Mouse (Mus musculus): Measurements from ENCODE around the gene Hmgcl. TPM values are rescaled to one million over a fixed set of nuclear protein-coding genes. Genes with fewer than 3 reads are reported as not detected.
A peak's percentile ranks its signal among the peaks of the same experiment; 100 is the strongest.
"Not testable (repeated sequence)": the region's sequence is repeated elsewhere in the genome, so short reads cannot be mapped to it uniquely, and the experiment has no call there.

Hmgcl gene
- polyA plus RNA-seq, 1 experiment, result not detected

DNA sequence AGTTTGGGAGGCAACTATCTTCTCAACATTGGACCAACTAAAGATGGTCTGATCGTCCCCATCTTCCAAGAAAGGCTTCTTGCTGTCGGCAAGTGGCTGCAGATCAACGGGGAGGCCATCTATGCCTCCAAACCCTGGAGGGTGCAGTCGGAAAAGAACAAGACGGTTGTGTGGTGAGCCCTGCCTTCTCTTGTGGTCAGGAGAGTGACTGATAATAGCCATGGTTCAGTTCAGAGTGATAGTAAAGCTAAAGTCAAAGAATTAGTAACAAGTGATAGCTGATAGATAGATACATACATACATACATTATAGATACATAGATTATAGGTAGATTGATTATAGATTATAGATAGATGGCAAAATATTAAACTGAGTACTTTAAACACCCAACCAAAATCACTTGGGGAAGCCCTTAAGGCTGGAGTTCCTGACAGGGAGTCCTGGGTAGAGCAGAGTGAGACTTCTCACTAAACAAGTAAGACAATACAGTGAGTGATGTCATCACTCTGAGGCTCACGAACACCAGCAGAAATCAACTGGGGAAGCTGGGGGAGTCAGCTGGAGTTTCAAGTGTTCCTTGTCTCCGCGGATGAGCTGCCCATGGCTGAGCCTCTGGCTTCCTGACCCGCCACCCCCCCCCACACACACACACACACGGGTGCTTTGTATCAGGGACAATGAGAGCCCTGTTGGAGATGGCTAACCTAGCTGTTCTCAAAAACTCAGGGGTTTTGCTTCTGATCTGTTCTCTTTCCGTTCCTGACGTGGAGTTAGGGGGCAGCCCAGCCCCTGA, 11.3 kb upstream of the Hmgcl start:
- WGBS, result 65% methylated on average over 12 of the region's 12 CpGs
- Histone ChIP-seq H3K4me3 (ENCODE audit: insufficient read depth, low read depth, low read length) (no peak overlapping the region), H3K27ac (ENCODE audit: insufficient read depth, low read depth, low read length) (no peak overlapping the region), H3K4me1 (ENCODE audit: control insufficient read depth, insufficient read depth, low read length) (peaks cover 7% of the 10 kb centered on the region)
- no peak for TF ChIP-seq POLR2A (IDR thresholded peaks at IDR 0.05; ENCODE audit: insufficient read depth, low read depth, low read length)
- no peak for TF ChIP-seq CTCF (IDR thresholded peaks at IDR 0.05; ENCODE audit: insufficient read depth, low read depth, low read length)

DNA sequence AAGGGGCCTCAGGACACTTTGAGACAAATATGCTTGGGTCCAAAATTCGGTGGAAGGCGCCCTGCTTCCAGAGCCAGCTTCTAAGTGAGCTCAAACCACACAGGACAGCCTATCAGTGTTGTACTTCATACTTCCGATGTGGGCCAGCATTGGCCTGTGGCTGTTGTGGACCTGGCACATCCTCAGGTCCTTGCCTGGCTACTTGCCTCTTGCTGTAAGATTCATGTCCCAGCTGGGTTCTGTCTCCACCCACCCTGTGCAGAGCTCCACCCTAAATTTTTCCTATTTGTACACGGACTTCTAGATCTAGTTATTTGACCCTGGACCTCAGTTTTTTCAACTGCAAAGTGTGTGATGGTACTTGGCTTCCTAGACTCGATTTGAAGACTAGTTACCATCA, 10.7 kb upstream of the Hmgcl start:
- no peak overlapping the region for H3K4me3 ChIP-seq (ENCODE audit: insufficient read depth, low read depth, low read length)
- peaks cover 7% of the 10 kb centered on the region for H3K4me1 ChIP-seq (ENCODE audit: control insufficient read depth, insufficient read depth, low read length)
- no peak overlapping the region for H3K27ac ChIP-seq (ENCODE audit: insufficient read depth, low read depth, low read length)
- TF ChIP-seq POLR2A (IDR thresholded peaks at IDR 0.05; ENCODE audit: insufficient read depth, low read depth, low read length) (no peak), CTCF (IDR thresholded peaks at IDR 0.05; ENCODE audit: insufficient read depth, low read depth, low read length) (no peak)
- WGBS, result 67% methylated on average over 5 of the region's 5 CpGs

DNA sequence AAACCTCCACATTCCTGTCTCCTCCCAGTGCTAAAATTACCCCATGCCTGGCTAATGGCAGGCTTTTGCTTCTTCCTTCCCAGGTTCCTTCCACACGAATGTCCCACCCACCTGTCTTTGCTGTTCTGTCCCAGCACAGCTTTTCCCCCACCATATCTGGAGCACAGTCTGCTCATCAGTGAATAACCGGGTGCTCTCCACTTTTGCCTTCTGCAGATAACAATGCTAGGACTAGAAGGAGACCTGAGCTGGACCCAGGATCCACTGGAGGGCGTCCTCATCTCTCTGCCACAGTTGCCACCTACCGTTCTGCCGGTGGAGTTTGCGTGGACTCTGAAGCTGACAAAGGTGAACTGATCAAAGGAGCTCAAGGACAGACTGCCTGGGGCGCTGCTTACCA, 7.4 kb upstream of the Hmgcl start:
- 74% methylated on average over 7 of the region's 7 CpGs for WGBS
- Histone ChIP-seq H3K4me1 (ENCODE audit: control insufficient read depth, insufficient read depth, low read length) (peaks cover 7% of the 10 kb centered on the region), H3K27ac (ENCODE audit: insufficient read depth, low read depth, low read length) (no peak overlapping the region)

DNA sequence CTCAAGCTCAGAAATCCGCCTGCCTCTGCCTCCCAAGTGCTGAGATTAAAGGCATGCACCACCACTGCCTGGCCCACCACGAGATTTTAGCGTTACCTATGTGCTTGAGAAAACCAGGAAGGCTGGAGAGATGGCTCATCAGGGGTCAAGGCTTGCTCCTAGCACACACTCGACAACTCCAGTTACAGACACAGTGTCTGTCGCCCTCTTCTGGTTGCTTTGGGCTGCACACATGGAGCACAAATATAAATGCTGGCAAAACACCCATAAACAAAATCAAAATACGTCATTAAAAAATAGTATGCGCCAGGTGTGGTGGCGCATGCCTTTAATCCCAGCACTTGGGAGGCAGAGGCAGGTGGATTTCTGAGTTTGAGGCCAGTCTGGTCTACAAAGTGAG, 5.2 kb upstream of the Hmgcl start:
- 87% methylated on average over 8 of the region's 8 CpGs for WGBS
- not testable (repeated sequence) for H3K27ac ChIP-seq (ENCODE audit: insufficient read depth, low read depth, low read length); H3K4me3 ChIP-seq (ENCODE audit: insufficient read depth, low read depth, low read length); H3K4me1 ChIP-seq (ENCODE audit: control insufficient read depth, insufficient read depth, low read length)

More for the DNA sequence above, 7.4 kb upstream of the Hmgcl start:
- TF ChIP-seq CTCF (IDR thresholded peaks at IDR 0.05; ENCODE audit: insufficient read depth, low read depth, low read length), result no peak
- no peak overlapping the region for H3K4me3 ChIP-seq (ENCODE audit: insufficient read depth, low read depth, low read length)

DNA sequence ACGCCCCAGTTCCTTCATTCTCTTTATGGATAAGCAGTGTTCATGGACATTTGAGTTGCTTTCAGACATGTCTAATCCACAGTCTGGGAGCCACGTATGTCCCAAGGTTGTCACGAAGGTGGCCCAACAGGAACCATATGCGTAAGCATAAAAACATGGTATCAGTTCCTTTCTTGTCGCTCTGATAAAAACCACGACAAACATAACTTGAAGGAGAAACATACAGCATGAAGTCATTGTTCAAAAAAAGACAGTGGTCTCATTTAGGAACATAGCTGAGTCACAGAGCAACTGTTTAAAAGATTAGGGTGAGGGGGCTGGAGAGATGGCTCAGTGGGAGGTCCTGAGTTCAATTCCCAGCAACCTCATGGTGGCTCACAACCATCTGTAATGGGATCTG, 4.1 kb upstream of the Hmgcl start:
- no peak for TF ChIP-seq CTCF (IDR thresholded peaks at IDR 0.05; ENCODE audit: insufficient read depth, low read depth, low read length)
- TF ChIP-seq POLR2A (IDR thresholded peaks at IDR 0.05; ENCODE audit: insufficient read depth, low read depth, low read length), result no peak
- Histone ChIP-seq H3K4me1 (ENCODE audit: control insufficient read depth, insufficient read depth, low read length) (peaks cover 12% of the 10 kb centered on the region), H3K4me3 (ENCODE audit: insufficient read depth, low read depth, low read length) (no peak overlapping the region), H3K27ac (ENCODE audit: insufficient read depth, low read depth, low read length) (no peak overlapping the region)
- WGBS, result 82% methylated on average over 6 of the region's 6 CpGs

DNA sequence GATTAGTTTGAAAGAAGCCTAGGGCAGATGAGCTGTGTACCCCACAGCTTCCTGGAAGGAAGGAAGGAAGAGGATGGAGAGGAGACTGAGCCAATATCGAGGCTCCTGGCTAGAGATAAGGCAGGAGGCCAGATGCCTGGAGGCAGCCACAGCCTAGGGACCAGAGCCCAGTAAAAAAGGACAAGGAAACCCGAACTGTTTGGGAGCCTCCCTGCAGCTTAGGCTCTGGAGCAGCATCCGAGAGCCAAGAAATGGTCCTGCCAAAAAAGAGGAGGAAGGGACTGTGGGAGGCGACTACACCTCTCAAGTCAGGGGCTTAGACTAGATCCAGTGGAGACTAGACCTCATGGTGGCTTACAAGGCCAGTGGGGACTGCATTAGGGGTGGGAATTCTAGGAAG, 2.9 kb upstream of the Hmgcl start:
- Histone ChIP-seq H3K4me3 (ENCODE audit: insufficient read depth, low read depth, low read length) (no peak overlapping the region), H3K4me1 (ENCODE audit: control insufficient read depth, insufficient read depth, low read length) (peaks cover 17% of the 10 kb centered on the region), H3K27ac (ENCODE audit: insufficient read depth, low read depth, low read length) (no peak overlapping the region)
- 56% methylated on average over 4 of the region's 4 CpGs for WGBS
- TF ChIP-seq POLR2A (IDR thresholded peaks at IDR 0.05; ENCODE audit: insufficient read depth, low read depth, low read length), result no peak
- no peak for TF ChIP-seq CTCF (IDR thresholded peaks at IDR 0.05; ENCODE audit: insufficient read depth, low read depth, low read length)

DNA sequence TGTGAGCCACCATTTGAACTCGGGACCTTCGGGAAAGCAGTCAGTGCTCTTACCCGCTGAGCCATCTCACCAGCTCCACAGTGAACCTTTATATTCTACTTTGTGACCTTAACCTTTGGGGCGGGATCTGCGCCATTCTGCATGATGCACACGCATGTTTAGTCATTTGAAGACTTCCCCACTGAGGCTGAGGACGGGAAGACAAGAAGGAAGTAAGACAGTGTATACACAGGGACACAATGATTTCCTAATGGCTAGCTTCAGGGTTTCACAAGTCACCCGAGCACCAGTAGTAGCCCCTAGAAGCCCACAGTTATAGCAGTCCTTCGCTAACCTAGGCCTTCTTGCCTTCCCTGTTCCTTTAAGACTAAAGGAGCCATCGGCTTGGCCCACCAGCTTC, 542 bp upstream of the Hmgcl start:
- WGBS, result 79% methylated on average over 10 of the region's 10 CpGs
- H3K27ac ChIP-seq (ENCODE audit: insufficient read depth, low read depth, low read length), result peak overlapping the region; percentile 43; the same call in 1 of the 2 replicates
- TF ChIP-seq CTCF (IDR thresholded peaks at IDR 0.05; ENCODE audit: insufficient read depth, low read depth, low read length), result no peak
- no peak for TF ChIP-seq POLR2A (IDR thresholded peaks at IDR 0.05; ENCODE audit: insufficient read depth, low read depth, low read length)
- peak overlapping the region; percentile 71 for H3K4me3 ChIP-seq (ENCODE audit: insufficient read depth, low read depth, low read length)
- H3K4me1 ChIP-seq (ENCODE audit: control insufficient read depth, insufficient read depth, low read length), result peaks cover 29% of the 10 kb centered on the region

DNA sequence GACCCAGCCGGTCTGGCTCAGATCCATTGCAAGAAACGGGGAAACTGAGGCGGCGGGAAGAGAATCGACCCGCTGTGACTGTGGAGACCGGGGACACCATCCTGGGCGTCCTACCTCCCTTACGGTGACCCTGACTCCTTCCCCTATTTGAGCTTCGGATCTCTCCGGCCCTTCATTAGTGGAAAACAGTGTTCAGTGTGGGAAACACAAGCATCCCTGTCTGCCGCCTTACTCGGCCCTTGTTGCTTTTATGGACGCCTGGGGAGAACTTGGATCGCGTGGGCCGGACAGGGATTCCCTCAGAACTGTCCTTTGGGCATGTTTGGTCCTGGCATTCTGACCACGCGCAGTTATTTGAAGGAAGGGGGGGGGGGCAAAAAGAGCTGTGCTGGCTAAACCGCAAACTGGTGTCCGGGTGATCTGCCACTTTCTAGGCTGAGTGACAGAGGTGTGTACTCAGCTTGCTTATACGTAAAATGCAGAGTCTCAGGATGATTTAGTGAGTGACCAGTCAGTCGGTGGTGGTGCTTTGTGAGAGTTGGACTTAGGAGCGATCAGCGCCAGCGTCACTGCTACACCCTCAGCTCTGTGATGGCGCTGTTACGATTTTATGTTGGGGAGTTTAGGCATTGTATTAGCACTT, 532 bp downstream of the Hmgcl start:
- WGBS, result under 1% methylated on average over 28 of the region's 28 CpGs
- no peak for TF ChIP-seq POLR2A (IDR thresholded peaks at IDR 0.05; ENCODE audit: insufficient read depth, low read depth, low read length)
- no peak for TF ChIP-seq CTCF (IDR thresholded peaks at IDR 0.05; ENCODE audit: insufficient read depth, low read depth, low read length)
- H3K4me1 ChIP-seq (ENCODE audit: control insufficient read depth, insufficient read depth, low read length), result peaks cover 31% of the 10 kb centered on the region
- peak overlapping the region; percentile 71 for H3K4me3 ChIP-seq (ENCODE audit: insufficient read depth, low read depth, low read length)
- H3K27ac ChIP-seq (ENCODE audit: insufficient read depth, low read depth, low read length), result peak overlapping the region; percentile 61

DNA sequence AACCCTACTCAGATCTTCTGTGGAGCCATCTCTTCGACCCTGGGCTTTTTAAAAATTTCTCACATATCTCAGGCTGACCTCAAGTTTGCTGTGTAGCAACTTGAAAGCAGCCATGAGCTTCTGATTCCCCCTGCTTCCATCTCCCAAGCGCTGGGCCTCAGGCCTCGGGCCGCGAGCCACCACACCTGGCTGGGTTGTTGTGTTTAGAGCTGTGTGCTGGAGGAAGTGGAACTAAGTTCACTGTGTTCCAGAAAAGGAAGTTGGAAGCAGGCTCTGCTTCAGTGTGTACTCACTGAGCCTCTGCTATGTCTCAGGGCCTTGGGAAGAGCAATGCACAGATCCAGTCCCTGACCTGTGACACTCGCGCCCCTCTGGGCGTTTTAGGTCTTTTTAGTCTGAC, 1.9 kb downstream of the Hmgcl start:
- peaks cover 38% of the 10 kb centered on the region for H3K4me1 ChIP-seq (ENCODE audit: control insufficient read depth, insufficient read depth, low read length)
- TF ChIP-seq CTCF (IDR thresholded peaks at IDR 0.05; ENCODE audit: insufficient read depth, low read depth, low read length) (no peak), POLR2A (IDR thresholded peaks at IDR 0.05; ENCODE audit: insufficient read depth, low read depth, low read length) (no peak)
- 90% methylated on average over 8 of the region's 8 CpGs for WGBS
- no peak overlapping the region for H3K27ac ChIP-seq (ENCODE audit: insufficient read depth, low read depth, low read length)
- no peak overlapping the region for H3K4me3 ChIP-seq (ENCODE audit: insufficient read depth, low read depth, low read length)

Measured in olfactory bulb, adult 2 months (tissue).